Mouse (Mus musculus): Measurements from ENCODE around the gene Map2k2.

GRCm38 (mm10) chr10:81178927-81179326 lies 73.2 kb downstream of the Map2k2 start:
- TF ChIP-seq GATA1 (IDR thresholded peaks at IDR 0.05; ENCODE audit: borderline replicate concordance, low read length) (no peak), CTCF (IDR thresholded peaks at IDR 0.05; ENCODE audit: low read depth, low read length) (no peak), TAL1 (conservative IDR thresholded peaks at IDR 0.05; ENCODE audit: low read depth, low read length) (no peak), POLR2AphosphoS5 (IDR thresholded peaks at IDR 0.05; ENCODE audit: insufficient replicate concordance, low read depth, low read length) (no peak), GATA2 (IDR thresholded peaks at IDR 0.05; ENCODE audit: borderline replicate concordance, low read depth, low read length) (no peak)
